Mouse (Mus musculus) CD4-positive, CD25-positive, alpha-beta regulatory T cell, adult 4 months (primary cell): ENCODE data around the gene Gm10053. TPM values are rescaled to one million over a fixed set of nuclear protein-coding genes. Genes with fewer than 3 reads are reported as not detected.

ENCODE experiments used
- ATAC-seq: one replicate; pipeline ENCODE4 v1.8.0; 2017
- polyA plus RNA-seq, 2 experiments: library from polyadenylated mRNA; unstranded; fragments of 100-300 nt; shearing (Covaris generic); gene quantifications; one replicate each; pipeline ENCODE4 v1.2.1; 2017

Gene Gm10053
- polyA plus RNA-seq, 2 experiments from 2014 or later: 175 to 208 TPM

- ATAC-seq: no peak
These were observed 24.4 kb downstream of the Gm10053 start for GRCm38 (mm10) chr19:24899578-24900544.

- ATAC-seq: no peak
These were observed 25.2 kb downstream of the Gm10053 start, which contains the start of gene Foxd4 for GRCm38 (mm10) chr19:24900581-24901220. Foxd4 (minus strand) TSS chr19:24901197.

- no peak for ATAC-seq
These were observed 26.2 kb downstream of the Gm10053 start for GRCm38 (mm10) chr19:24901666-24902065.

GRCm38 (mm10) chr19:24902256-24902655, 26.8 kb downstream of the Gm10053 start:
- no peak for ATAC-seq

GRCm38 (mm10) chr19:24902821-24903220, 27.3 kb downstream of the Gm10053 start:
- no peak for ATAC-seq

- ATAC-seq: no peak
These were observed 32.2 kb downstream of the Gm10053 start for GRCm38 (mm10) chr19:24907655-24908054.

GRCm38 (mm10) chr19:24908385-24909155, 33.1 kb downstream of the Gm10053 start:
- no peak for ATAC-seq

GRCm38 (mm10) chr19:24920866-24921265, 45.4 kb downstream of the Gm10053 start:
- no peak for ATAC-seq

Other genes starting within 250 kb of the Gm10053 start
- gene Tmem252, start 201.7 kb upstream of the Gm10053 start, polyA plus RNA-seq: not detected
- not detected for gene Pgm5, start 13.8 kb upstream of the Gm10053 start, polyA plus RNA-seq
- not detected for gene Foxd4, start 25.5 kb downstream of the Gm10053 start, polyA plus RNA-seq
- gene Cbwd1, start 85.9 kb downstream of the Gm10053 start, polyA plus RNA-seq: 10 to 100 TPM; 12.2 to 27.9 TPM
- gene Dock8, start 123.8 kb downstream of the Gm10053 start, polyA plus RNA-seq: 100 to 1,000 TPM in 1 of 2 experiments, 10 to 100 TPM in 1; 97.2 to 114 TPM